In the genomic region with DNA sequence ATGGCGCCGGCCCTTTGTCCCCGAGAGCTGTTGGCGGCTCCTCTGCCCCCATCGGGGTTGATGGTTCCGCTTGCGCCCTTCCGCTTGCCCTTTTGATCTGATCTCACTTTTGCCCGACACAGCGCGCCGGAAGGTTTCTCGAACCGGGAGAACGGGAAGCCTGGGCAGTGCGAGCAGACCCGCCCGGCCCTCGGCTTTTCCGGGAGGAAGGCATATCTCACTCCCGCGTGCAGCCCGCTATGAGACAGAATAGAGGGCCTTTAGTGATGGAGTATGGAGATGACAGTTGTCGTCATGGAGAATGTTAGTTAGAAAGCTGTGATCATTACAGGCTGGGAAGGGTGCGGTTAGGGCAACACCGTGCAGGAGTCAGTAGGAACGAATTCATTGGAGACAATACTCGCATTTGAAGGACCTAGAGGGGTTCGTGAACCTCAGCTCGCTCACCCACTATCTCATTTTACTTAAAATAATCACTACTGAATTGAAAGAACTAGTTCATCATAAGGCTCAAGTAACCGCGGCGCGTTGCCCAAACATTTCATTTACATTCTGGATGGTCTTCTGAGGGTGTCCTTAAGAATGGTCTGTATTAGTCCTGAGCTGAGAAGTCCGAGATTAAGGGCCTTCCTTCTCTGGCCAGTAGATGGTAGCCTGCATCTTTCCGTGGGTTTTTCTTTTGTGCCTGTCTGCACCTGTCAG, we compare ENCODE assay signal across 8 mouse cellular contexts.
A peak's percentile ranks its signal among the peaks of the same experiment; 100 is the strongest.
DNase-seq lines count a peak whose midpoint lies in the region; ATAC-seq and TF ChIP-seq lines count a peak whose summit lies in the region.

No protein-coding gene starts in this region.

- no peaks in the 10 kb centered on the region for H3K27me3 ChIP-seq in kidney, embryonic 16.5 days (ENCODE audit: insufficient read depth, low read length)
- H3K27me3 ChIP-seq in G1E (ENCODE audit: insufficient read depth, low read length): peaks cover 3% of the 10 kb centered on the region; the same call in 1 of the 2 replicates
- no peaks in the 10 kb centered on the region for H3K27me3 ChIP-seq in intestine, embryonic 14.5 days (replicated peaks; ENCODE audit: control insufficient read depth, insufficient read depth, low read length)
- H3K27me3 ChIP-seq in midbrain, embryonic 16.5 days (ENCODE audit: control insufficient read depth, insufficient read depth, low read depth, low read length): no peaks in the 10 kb centered on the region

- peak overlapping the region; percentile 96 for H3K9ac ChIP-seq in kidney, embryonic 16.5 days (replicated peaks; ENCODE audit: low read length)
- peak overlapping the region; percentile 93 for H3K9ac ChIP-seq in intestine, embryonic 14.5 days (ENCODE audit: low read length)
- peak overlapping the region; percentile 98 for H3K9ac ChIP-seq in midbrain, embryonic 16.5 days (ENCODE audit: low read depth, low read length)

- no peak for TF ChIP-seq CTCF in G1E (IDR thresholded peaks at IDR 0.05; ENCODE audit: low read depth, low read length)

- WGBS in kidney, embryonic 16.5 days: under 1% methylated on average over 36 of the region's 36 CpGs
- under 1% methylated on average over 36 of the region's 36 CpGs for WGBS in intestine, embryonic 14.5 days
- under 1% methylated on average over 36 of the region's 36 CpGs for WGBS in midbrain, embryonic 16.5 days

- H3K9me3 ChIP-seq in kidney, embryonic 16.5 days (ENCODE audit: low read length): no peaks in the 10 kb centered on the region
- no peaks in the 10 kb centered on the region for H3K9me3 ChIP-seq in G1E (replicated peaks)
- H3K9me3 ChIP-seq in intestine, embryonic 14.5 days (ENCODE audit: control insufficient read depth, low read length): no peaks in the 10 kb centered on the region
- no peaks in the 10 kb centered on the region for H3K9me3 ChIP-seq in midbrain, embryonic 16.5 days (replicated peaks; ENCODE audit: control insufficient read depth, low read length, poor library complexity, severe bottlenecking)

- no peak for DNase-seq in kidney, adult 9 months
- DNase-seq in G1E (ENCODE audit: low spot score): peak; percentile 50
- peak; percentile 75 for DNase-seq in embryo, embryonic 10.5 days (ENCODE audit: low spot score)
- DNase-seq in intestine, embryonic 14.5 days (ENCODE audit: low spot score): no peak
- DNase-seq in layer of hippocampus, postnatal 36 days: no peak
- DNase-seq in ovary, postnatal 14 days (ENCODE audit: low spot score): no peak

- peaks cover 21% of the 10 kb centered on the region for H3K4me1 ChIP-seq in kidney, embryonic 16.5 days (ENCODE audit: insufficient read depth, low read length)
- H3K4me1 ChIP-seq in G1E (ENCODE audit: insufficient read depth, low read depth, low read length): peaks cover 18% of the 10 kb centered on the region
- peaks cover 10% of the 10 kb centered on the region; the same call in 1 of the 2 replicates for H3K4me1 ChIP-seq in intestine, embryonic 14.5 days (replicated peaks; ENCODE audit: control insufficient read depth, insufficient read depth, low read length)
- H3K4me1 ChIP-seq in midbrain, embryonic 16.5 days (ENCODE audit: control insufficient read depth, insufficient read depth, low read length): peaks cover 22% of the 10 kb centered on the region

- H3K4me2 ChIP-seq in kidney, embryonic 16.5 days (replicated peaks; ENCODE audit: low read depth, low read length): peak overlapping the region; percentile 77
- H3K4me2 ChIP-seq in intestine, embryonic 14.5 days (ENCODE audit: low read length): peak overlapping the region; percentile 78
- H3K4me2 ChIP-seq in midbrain, embryonic 16.5 days (ENCODE audit: low read length): peak overlapping the region; percentile 66

- peak overlapping the region; percentile 100 for H3K27ac ChIP-seq in kidney, embryonic 16.5 days (ENCODE audit: low read length)
- H3K27ac ChIP-seq in intestine, embryonic 14.5 days (ENCODE audit: low read depth): peak overlapping the region; percentile 99
- peak overlapping the region; percentile 99 for H3K27ac ChIP-seq in midbrain, embryonic 16.5 days (ENCODE audit: low read length)

- ATAC-seq in kidney, embryonic 16.5 days (ENCODE audit: low FRiP score, low TSS enrichment): peak; percentile 64
- peak; percentile 5; the same call in 1 of the 2 replicates for ATAC-seq in G1E (ENCODE audit: extremely low read depth, insufficient number of reproducible peaks, low FRiP score, poor library complexity, severe bottlenecking)
- peak; percentile 71; the same call in 1 of the 2 replicates for ATAC-seq in intestine, embryonic 14.5 days (replicated peaks; ENCODE audit: low FRiP score, low TSS enrichment, low read depth)
- peak; percentile 76 for ATAC-seq in midbrain, embryonic 16.5 days

- H3K4me3 ChIP-seq in kidney, embryonic 16.5 days (ENCODE audit: low read length): peak overlapping the region; percentile 95
- peak overlapping the region; percentile 94 for H3K4me3 ChIP-seq in G1E (ENCODE audit: low read depth, low read length)
- H3K4me3 ChIP-seq in intestine, embryonic 14.5 days (ENCODE audit: low read depth, low read length): peak overlapping the region; percentile 95
- H3K4me3 ChIP-seq in midbrain, embryonic 16.5 days (ENCODE audit: low read depth, low read length): peak overlapping the region; percentile 76

- H3K36me3 ChIP-seq in kidney, embryonic 16.5 days (ENCODE audit: insufficient read depth, low read length): peaks cover 9% of the 10 kb centered on the region; the same call in 1 of the 2 replicates
- H3K36me3 ChIP-seq in G1E (replicated peaks): peaks cover 22% of the 10 kb centered on the region
- H3K36me3 ChIP-seq in intestine, embryonic 14.5 days (ENCODE audit: control insufficient read depth, insufficient read depth, low read length): peaks cover 17% of the 10 kb centered on the region
- no peaks in the 10 kb centered on the region for H3K36me3 ChIP-seq in midbrain, embryonic 16.5 days (ENCODE audit: control insufficient read depth, insufficient read depth, low read length)

Comparison
In these comparisons a context has a peak if more than half of its experiments do, and no peak if none do; other contexts are left out.
1. ATAC-seq: peak in every context shown above with its lines; median percentile 76 in midbrain, embryonic 16.5 days; 71 in intestine, embryonic 14.5 days; 64 in kidney, embryonic 16.5 days; 5 in G1E.
2. DNase-seq: peak in G1E (single experiment) and embryo, embryonic 10.5 days (single experiment); none in kidney, adult 9 months (single experiment), intestine, embryonic 14.5 days (single experiment), layer of hippocampus, postnatal 36 days (0 of 2) and ovary, postnatal 14 days (single experiment).
3. Peak in every context shown above with its lines, with median percentiles within 50 percentile points of each other: H3K27ac ChIP-seq, H3K4me2 ChIP-seq, H3K4me3 ChIP-seq and H3K9ac ChIP-seq.